Mouse (Mus musculus): ENCODE measurements around the gene Ccr8.

Ccr8 gene

GRCm38 (mm10) chr9:120132980-120133754 is 41.3 kb downstream of the Ccr8 start:
- DNase-seq (ENCODE audit: low read depth, low spot score) = no peak

- DNase-seq (ENCODE audit: low read depth, low spot score) = no peak
These were observed 42.0 kb downstream of the Ccr8 start for GRCm38 (mm10) chr9:120133755-120134475.

- no peak for DNase-seq (ENCODE audit: low read depth, low spot score)
These were observed 42.7 kb downstream of the Ccr8 start for GRCm38 (mm10) chr9:120134529-120135160.

- no peak for DNase-seq (ENCODE audit: low read depth, low spot score)
These were observed 43.5 kb downstream of the Ccr8 start for GRCm38 (mm10) chr9:120135454-120135853.

- peak; percentile 50 for DNase-seq (ENCODE audit: low read depth, low spot score)
These were observed 48.7 kb downstream of the Ccr8 start for GRCm38 (mm10) chr9:120140652-120141051.

- peak; percentile 44 for DNase-seq (ENCODE audit: low read depth, low spot score)
These were observed 52.6 kb downstream of the Ccr8 start for GRCm38 (mm10) chr9:120144474-120144873.

Data from telencephalon, adult 2 months (tissue).